Mouse (Mus musculus) thymus, postnatal 25 days (tissue): Measurements from ENCODE around the gene Gtpbp3.

ENCODE experiments used
- DNase-seq: peaks from one replicate; pipeline ENCODE4 v3.0.0; 2022

Gtpbp3 gene

DNA sequence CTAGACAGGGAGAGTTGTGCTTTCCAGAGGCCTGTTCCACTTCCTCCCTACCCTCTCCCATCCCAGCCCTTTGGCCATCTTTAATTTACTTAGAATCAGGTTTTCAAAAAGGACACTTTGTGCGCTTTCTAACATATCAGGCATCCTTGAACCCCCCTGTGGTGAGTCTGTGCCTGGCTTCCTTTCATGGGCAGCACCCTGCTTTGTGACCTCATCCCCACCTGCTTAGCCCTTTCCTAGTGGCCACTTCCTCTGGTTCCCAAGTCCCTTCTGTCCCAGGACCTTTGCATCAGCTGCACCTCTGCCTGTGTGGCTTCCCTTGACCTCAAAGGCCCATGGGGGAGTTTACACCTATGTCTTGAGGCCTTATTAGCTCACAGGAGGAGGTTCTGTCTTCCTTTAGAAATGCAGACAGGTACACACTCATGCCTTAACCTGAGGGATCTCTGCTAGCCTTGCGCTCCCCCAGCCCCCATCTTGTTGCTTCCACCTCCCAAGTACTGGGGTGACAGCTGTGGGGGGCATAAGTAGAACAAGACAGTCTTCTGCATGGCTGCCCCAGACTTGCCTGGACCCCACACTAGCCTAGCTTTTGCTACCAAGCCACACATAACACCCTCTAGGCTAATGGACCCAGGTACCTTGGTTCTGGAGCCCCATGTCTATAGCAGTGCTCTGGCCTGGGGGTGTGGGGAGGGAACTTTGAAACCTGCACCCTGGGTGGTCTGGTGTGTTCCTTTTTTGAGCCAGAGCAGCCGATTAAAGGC is 17.6 kb upstream of the Gtpbp3 start:
- no peak for DNase-seq

DNA sequence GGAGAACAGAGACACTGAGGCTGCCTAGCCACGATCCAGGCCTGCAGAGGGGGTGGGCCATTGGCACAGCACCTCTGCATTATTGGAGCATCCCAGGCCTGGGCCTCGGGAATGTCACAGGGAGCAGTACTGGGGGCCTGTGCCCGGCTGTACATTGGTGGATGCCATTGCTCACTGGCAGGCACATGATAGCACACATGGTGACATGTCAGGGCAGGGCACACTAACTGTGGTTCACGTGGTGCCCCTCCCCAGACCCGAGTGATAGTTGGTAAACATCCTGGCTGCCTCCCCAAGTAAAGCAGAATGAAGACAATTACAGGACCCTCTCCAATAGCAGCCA is 17.0 kb upstream of the Gtpbp3 start:
- no peak for DNase-seq

- DNase-seq = no peak
Measured at GRCm38 (mm10) chr8:71471861-71472260, 16.0 kb upstream of the Gtpbp3 start.

DNA sequence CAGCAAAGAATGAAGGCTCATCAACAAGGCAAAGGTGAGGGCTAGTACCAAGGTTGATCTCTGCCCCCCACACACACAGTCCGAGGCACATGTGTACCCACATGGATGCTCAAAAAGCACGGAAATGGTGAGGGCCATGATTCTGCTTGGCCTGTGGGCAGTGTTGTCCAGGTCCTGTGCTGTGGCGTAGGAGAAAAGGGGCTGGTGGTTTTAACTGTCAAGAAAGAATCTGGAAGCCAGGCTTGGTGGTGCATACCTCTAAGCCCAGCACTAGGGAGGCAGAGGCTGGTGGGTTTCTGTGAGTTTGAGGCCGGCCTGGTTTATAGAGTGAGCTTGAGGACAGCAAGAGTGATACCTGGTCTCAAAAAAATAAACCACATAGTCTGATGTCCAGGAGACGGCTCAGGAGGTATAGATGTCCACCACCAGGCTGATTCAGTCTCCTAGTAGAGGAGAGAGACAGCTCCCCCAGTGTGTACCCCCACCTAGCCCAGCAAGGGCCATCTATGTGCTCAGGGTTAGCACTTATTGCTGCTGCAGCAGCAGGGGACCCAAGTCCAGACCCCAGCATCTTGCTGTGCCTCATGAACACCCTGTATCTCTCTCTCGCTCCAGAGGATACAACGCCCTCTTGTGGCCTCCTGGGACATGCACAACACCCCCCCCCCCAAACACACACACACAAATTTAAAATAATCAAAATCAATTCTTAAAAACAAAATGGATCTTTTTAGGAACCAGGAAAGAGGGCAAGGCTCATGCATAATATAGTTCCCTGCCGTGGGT is 15.1 kb upstream of the Gtpbp3 start:
- no peak for DNase-seq

DNA sequence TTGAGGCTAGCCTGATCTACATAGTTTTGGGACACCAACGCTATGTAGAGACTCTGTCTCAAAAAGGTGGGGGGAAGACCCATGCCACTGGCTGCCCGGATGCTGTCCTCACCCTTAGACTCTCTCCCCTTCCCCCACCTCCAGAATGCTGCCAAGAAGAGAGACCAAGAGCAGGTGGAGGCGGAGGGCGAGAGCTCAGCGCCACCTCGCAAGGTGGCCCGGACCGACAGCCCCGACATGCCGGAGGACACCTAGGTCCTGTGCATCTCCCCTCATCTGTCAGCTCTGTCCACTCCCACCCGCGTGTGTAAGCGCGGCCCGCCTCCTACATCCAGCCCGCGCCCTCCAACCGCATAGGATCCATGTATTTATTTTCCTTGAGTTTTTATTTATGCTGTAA is 13.6 kb upstream of the Gtpbp3 start:
- DNase-seq = no peak

DNA sequence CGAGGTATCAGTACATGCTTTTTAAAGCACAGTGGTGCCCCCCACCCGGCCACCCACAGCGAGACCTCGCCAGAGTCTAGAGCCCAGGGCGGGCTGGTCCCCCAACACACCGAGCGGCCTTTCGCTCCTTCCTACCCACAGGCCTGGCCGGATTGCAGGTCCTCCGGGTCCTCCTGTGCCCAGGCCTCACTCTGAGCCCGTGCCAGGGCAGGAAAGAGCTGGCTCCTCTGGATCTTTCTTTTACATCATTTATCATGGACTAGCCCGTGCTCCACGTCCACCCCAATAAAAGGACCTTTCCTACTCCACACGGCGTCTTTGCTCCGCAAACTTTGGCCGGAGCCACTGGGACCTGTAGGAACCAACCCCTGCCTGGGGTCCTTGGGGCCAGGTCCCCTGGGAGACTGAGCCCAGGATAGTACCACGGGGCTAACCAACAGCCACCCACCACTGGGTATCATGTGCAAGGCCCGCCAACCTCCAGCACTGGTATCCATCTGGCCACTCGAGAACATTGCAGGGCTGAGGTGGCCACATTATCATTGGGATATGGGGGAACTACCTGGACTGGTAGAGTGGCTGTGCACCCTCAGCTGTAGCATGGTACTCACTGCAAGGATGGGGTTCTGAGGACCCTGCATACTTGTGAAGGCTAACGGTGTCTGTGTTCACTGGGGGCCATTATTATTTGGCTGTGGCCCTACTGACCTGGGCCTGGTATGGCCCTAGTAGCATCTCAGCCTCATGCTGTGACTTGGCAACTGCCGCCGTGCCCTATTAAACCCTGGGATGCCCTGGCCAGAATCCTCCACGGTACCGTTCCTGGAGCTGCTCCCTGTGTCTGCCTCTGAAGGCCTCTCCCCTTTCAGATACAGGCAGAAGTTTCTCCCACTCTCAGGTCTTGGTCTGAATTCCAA is 12.9 kb upstream of the Gtpbp3 start:
- no peak for DNase-seq

GRCm38 (mm10) chr8:71475702-71476075 is 12.2 kb upstream of the Gtpbp3 start:
- DNase-seq = no peak

- DNase-seq = peak; percentile 86
Measured at GRCm38 (mm10) chr8:71476099-71476940, 11.6 kb upstream of the Gtpbp3 start.

GRCm38 (mm10) chr8:71477196-71477845 is 10.6 kb upstream of the Gtpbp3 start:
- peak; percentile 40 for DNase-seq

- no peak for DNase-seq
Measured at GRCm38 (mm10) chr8:71478943-71479342, 9.0 kb upstream of the Gtpbp3 start.

GRCm38 (mm10) chr8:71483932-71484331 is 4.0 kb upstream of the Gtpbp3 start:
- DNase-seq = peak; percentile 63

DNA sequence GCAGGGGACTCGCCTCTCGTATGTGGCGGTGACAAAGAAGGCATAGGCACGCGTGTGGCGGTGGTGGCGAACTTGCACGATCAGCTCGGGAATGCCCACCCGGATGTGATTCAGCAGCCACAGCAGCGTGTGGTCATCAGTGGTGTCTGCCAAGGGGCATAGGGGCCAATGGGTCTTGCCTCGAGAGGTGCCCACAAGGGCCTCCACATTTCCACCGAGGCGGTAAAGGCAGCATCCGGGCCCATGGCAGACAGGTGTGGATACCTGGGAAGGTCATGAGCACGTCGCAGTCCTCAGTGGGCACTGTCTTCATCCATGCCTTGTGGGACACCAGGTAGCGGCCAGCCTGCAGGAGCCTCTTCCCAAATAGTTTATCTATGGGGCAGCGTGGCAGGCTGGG is 3.2 kb upstream of the Gtpbp3 start:
- no peak for DNase-seq

GRCm38 (mm10) chr8:71485142-71486135 is 2.5 kb upstream of the Gtpbp3 start, which contains the start of gene Ano8:
Gene Ano8, minus strand, starts transcription at chr8:71485963.
- peak; percentile 83 for DNase-seq

GRCm38 (mm10) chr8:71486136-71486529 is 1.8 kb upstream of the Gtpbp3 start:
- DNase-seq = no peak

DNA sequence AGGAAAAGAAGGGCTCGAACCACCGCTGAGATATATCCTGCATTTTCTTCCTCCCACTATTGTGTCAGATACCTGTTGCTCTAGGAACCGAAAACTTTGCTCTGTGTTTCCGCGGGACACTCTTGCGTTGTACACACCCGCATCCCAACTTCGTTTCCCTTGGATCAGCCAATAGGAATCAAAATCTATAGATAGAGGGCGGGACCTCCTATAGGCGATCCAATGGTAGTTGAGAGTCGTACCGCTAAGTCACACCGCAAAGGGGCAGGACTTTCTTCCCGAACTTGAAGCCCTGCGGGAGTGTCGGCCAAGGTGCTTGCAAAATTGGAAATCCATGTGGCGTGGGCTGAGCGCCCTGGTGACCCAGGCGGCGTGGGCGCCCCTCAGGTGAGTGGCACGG is 551 bp downstream of the Gtpbp3 start:
- peak; percentile 90 for DNase-seq

GRCm38 (mm10) chr8:71495039-71495438 is 7.1 kb downstream of the Gtpbp3 start:
- DNase-seq = peak; percentile 81

DNA sequence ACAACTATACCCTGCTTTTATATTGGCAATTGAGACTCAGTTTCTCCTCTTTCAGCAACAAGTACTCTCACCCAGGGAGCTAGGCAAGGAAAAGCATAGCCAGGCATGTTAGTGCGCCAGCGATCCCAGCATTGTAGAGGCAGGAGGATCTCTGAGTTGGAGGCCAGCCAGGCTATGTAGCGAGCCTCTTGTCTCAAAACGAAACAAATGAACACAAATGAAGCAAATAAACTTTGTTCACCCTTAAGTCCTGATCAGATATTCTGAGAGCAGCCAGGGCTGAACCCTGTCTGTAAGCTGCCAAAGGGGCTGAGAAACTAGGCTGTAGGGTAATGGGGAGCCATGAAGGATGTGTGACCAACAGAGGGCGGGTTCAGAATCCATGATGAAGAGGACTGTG is 7.9 kb downstream of the Gtpbp3 start:
- no peak for DNase-seq

DNA sequence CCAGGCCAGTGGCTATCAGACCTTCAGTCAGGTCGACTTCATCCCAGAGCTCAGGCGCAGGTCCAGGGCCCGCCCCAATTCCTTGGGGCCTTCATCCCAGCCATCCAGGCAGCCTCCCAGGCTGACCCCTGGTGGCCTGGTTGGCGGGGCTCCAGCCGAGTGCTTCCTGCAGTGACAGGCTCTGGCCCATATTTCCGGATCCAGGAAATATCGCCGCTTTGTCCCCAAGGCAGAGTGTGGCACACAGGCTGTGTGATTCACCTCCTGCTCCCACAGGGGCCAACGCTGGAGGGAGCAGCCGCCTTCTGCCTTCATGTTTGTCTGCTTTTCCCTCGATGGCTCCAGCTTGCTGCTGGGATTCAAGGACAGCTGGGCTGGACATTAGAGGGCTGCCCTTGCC is 8.6 kb downstream of the Gtpbp3 start:
- no peak for DNase-seq

GRCm38 (mm10) chr8:71497077-71497645 is 9.3 kb downstream of the Gtpbp3 start:
- no peak for DNase-seq

DNA sequence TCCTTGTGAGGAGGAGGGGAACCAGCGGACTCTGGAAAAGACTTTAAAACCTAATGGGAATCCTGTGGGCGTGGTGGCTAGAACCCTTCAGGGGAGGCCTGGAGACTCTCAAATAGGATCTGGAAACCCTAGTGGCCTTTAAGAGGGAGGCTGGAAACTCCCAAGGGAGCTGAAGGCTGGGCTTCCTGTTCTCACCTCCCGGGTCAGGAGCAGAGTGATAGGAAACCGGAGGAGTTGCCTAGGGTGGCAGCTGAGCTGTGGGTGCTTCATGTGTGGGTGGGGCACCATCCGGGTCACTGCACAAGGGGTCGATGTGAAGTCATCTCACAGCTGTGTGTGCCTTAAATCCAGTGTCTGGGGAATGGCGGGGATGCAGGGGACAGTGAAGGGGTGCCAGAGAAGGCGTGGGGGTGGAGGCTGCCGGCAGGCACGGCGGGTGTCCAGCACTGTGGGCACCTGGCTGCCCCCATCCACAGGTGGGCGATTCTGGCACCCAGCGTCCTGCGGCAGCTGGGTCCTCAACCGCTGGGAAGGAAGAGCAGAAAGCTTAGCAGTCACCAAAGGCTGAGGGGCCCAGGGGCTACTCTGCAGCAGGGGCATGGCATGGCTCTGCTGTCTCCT is 10.1 kb downstream of the Gtpbp3 start:
- DNase-seq = no peak
